Mouse (Mus musculus): ENCODE data around the gene Elobl. TPM values are rescaled to one million over a fixed set of nuclear protein-coding genes. Genes with fewer than 3 reads are reported as not detected.

Elobl gene
- polyA plus RNA-seq, 1 experiment from 2014 or later, result not detected

DNA sequence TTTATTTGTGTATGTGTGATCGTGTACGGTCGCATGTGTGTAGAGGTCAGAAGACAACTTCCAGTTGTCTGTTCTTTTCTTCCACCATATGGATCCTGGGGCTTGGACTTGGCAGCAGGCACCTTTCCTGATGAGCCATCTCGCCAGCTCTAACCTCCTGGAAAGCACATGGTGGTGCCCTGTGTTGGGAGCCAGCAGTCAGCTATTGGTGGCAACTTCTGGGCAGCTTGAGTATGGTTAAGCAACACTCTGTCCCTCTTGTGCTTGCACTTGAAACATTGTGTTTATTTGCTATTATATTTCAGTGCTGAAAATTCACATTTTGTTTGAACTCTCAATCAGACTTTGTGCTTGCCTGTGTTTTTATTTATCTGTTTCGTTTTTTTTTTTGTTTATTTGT, 22.2 kb upstream of the Elobl start:
- Histone ChIP-seq H3K36me3 (replicated peaks) (peaks cover 17% of the 10 kb centered on the region), H3K4me1 (replicated peaks) (peaks cover 6% of the 10 kb centered on the region; the same call in 1 of the 2 replicates), H3K27me3 (no peaks in the 10 kb centered on the region), H3K9me3 (replicated peaks) (no peaks in the 10 kb centered on the region), H3K4me2 (no peak overlapping the region), H3K4me3 (replicated peaks) (no peak overlapping the region), H3K9ac (no peak overlapping the region), H3K27ac (replicated peaks) (no peak overlapping the region)
- WGBS (ENCODE audit: insufficient replicate concordance), result 61% methylated on average over 5 of the region's 5 CpGs
- no peak for ATAC-seq (ENCODE audit: insufficient read depth)

DNA sequence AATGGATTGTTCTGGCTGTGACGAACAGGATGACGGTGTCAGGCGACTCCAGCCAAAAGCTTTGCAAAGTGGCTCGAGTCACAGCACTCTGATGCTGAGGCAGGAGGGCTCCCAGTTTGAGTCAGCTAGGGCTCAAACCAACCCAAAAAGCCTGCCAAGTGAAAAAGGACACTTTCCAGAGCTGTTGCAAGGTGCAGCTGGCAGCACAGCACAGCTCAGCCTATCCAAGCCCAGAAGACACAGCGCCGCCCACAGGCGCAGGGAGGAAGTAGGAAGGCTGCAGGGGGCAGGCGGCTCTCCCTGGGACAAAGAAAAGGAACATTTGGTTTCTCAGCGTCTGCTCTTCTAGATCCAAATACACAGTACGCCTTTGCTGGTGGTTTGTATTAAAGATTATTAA, 19.9 kb upstream of the Elobl start:
- Histone ChIP-seq H3K27ac (replicated peaks) (no peak overlapping the region), H3K9me3 (replicated peaks) (no peaks in the 10 kb centered on the region), H3K36me3 (replicated peaks) (peaks cover 17% of the 10 kb centered on the region), H3K27me3 (no peaks in the 10 kb centered on the region), H3K4me1 (replicated peaks) (peaks cover 13% of the 10 kb centered on the region), H3K4me3 (replicated peaks) (no peak overlapping the region), H3K4me2 (no peak overlapping the region), H3K9ac (no peak overlapping the region)
- no peak for ATAC-seq (ENCODE audit: insufficient read depth)
- 72% methylated on average over 10 of the region's 10 CpGs for WGBS (ENCODE audit: insufficient replicate concordance)

DNA sequence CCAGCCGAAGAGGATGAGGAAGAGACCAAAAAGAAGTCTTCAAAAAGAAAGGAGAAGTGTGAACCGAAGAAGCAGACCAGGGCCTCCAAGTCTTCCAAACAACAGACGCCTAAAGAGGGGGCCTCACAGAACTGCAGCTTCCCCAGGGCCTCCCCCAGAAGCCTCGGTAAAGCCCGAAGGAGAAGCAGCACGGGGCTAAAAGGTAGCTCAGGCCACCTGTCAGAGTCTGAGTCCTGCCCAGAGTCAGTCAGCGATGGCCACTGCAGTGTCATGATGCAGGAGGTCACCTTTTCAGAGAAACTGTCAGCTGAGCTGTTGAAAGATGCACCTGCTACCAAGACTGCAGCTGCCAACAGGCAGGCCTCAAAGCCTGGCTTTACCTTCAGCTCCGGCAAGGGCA, 14.6 kb upstream of the Elobl start:
- H3K36me3 ChIP-seq (replicated peaks), result peaks cover 14% of the 10 kb centered on the region
- no peaks in the 10 kb centered on the region for H3K9me3 ChIP-seq (replicated peaks)
- H3K4me3 ChIP-seq (replicated peaks), result no peak overlapping the region
- H3K27ac ChIP-seq (replicated peaks), result no peak overlapping the region
- 52% methylated on average over 8 of the region's 8 CpGs for WGBS (ENCODE audit: insufficient replicate concordance)
- H3K27me3 ChIP-seq, result no peaks in the 10 kb centered on the region
- no peak for ATAC-seq (ENCODE audit: insufficient read depth)
- H3K4me1 ChIP-seq (replicated peaks), result peaks cover 12% of the 10 kb centered on the region
- no peak overlapping the region for H3K4me2 ChIP-seq
- no peak overlapping the region for H3K9ac ChIP-seq

DNA sequence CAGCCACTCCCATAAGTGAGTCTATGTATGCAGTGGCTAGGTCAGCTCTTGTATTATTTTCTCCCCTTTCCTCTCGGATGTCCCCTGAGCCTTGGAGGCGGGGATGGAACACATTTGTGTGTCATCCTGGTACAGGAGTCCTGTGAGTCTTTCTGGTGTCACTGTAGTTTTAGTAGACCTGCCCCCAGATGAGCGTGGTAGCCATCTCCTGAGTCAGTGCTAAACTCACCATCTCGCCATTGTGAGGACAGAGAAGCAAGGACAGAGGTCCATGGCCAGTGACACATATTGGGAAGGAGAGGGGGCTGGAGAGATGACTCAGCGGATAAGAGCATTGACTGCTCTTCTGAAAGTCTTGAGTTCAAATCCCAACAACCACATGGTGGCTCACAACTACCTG, 10.5 kb upstream of the Elobl start:
- Histone ChIP-seq H3K4me2 (no peak overlapping the region), H3K4me3 (replicated peaks) (no peak overlapping the region), H3K9me3 (replicated peaks) (no peaks in the 10 kb centered on the region), H3K9ac (no peak overlapping the region), H3K4me1 (replicated peaks) (peaks cover 18% of the 10 kb centered on the region), H3K36me3 (replicated peaks) (peaks cover 3% of the 10 kb centered on the region; the same call in 1 of the 2 replicates), H3K27me3 (no peaks in the 10 kb centered on the region), H3K27ac (replicated peaks) (no peak overlapping the region)
- ATAC-seq (ENCODE audit: insufficient read depth), result no peak
- WGBS (ENCODE audit: insufficient replicate concordance), result 69% methylated on average over 5 of the region's 5 CpGs

DNA sequence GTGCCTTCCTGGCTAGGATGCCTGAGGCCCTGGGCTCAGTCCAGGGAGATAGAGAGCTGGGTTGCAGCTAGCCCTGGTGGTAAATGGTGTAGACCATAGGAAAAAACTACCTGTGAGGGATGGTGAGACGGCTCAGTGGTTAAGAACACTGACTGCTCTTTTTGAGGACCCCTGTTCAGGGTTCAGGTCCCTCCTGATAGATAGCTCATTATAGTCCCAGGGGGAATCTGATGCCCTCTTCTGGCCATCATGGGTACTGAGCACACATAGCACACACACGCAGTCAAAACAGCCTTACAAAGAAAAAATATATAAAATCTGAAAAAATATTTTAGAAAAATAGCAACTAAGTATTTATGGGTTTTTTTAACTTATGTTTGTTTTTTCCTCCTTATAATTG, 9.6 kb upstream of the Elobl start:
- Histone ChIP-seq H3K4me3 (replicated peaks) (no peak overlapping the region), H3K9ac (no peak overlapping the region), H3K4me2 (no peak overlapping the region), H3K9me3 (replicated peaks) (no peaks in the 10 kb centered on the region), H3K27ac (replicated peaks) (no peak overlapping the region), H3K4me1 (replicated peaks) (peaks cover 13% of the 10 kb centered on the region), H3K27me3 (no peaks in the 10 kb centered on the region), H3K36me3 (replicated peaks) (peaks cover under 1% of the 10 kb centered on the region; the same call in 1 of the 2 replicates)
- WGBS (ENCODE audit: insufficient replicate concordance), result 72% methylated on average over 2 of the region's 2 CpGs
- no peak for ATAC-seq (ENCODE audit: insufficient read depth)

DNA sequence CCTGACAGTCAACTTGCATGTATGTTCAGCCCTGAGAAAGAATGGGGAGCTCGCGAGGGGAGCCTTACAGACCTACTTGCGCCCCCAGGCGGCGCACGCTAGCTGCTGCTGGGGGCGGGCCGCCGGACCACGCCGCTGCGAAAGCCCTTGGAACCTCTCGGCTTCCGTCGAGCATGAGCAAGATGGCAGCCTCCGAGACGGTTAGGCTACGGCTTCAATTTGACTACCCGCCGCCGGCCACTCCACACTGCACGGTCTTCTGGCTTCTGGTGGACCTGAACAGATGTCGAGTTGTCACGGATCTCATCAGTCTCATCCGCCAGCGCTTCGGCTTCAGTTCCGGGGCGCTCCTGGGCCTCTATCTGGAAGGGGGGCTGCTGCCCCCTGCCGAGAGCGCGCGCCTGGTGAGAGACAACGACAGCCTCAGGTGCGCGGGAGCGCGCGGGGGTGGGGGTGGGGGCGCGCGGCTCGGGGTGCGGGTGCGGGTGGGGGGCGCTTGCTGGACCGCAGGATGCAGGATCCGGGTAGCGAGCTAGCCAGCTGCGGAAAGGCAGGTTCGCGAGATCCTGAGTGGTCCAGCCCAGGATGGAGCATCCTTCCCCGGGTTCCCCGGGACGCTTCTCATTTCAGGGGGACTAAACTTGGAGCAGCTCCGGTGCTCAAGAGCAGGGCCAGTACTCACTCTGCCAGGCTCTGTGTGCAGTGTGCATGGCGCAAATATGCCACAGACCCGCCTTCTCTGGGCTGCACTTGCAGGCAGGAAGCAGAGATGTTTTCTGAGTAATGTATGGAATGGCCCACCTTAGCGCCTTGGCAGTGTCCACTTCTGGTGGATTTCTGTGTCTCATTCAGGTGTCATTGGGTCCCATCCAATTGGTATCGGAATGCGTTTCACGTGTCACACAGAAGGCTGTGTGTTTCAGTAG, 7.3 kb upstream of the Elobl start:
- Histone ChIP-seq H3K4me1 (replicated peaks) (peaks cover 11% of the 10 kb centered on the region), H3K4me3 (replicated peaks) (peak overlapping the region; percentile 70)
- WGBS (ENCODE audit: insufficient replicate concordance), result 2% methylated on average over 62 of the region's 62 CpGs

DNA sequence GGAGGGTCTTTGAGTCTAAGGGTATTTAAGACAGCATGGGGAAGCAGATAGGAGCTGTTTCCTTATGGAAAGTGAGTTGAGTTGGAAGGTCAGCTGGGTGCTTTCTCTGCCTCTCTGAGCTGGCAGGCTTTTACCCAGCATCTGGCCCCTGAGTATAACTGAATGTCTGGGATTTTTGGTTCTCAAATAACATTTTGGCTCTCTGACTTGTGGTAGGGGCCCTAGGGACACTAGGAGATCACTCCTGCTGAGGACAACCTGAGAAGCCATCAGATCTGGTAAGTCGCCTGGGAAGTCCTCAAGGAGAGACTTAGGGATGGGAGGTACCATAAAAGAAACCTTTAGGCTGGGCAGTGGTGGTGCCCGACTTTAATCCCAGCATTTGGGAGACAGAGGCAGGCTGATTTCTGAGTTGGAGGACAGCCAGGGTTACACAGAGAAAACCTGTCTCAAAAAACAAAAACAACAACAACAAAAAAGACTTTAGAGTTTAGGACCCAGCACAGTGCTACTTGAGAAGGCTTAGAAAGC, 3.5 kb upstream of the Elobl start, which contains the start of gene Coil:
Gene Coil, plus strand, starts transcription at position 51 of the 531 bp plus-strand sequence.
- Histone ChIP-seq H3K27me3 (no peaks in the 10 kb centered on the region), H3K9me3 (replicated peaks) (no peaks in the 10 kb centered on the region), H3K4me3 (replicated peaks) (no peak within 1 kb of the TSS), H3K4me1 (replicated peaks) (peaks cover 11% of the 10 kb centered on the region), H3K36me3 (replicated peaks) (no peaks in the 10 kb centered on the region), H3K9ac (no peak within 1 kb of the TSS), H3K27ac (replicated peaks) (no peak within 1 kb of the TSS), H3K4me2 (no peak within 1 kb of the TSS)
- 19% methylated on average over 2 of the region's 2 CpGs for WGBS (ENCODE audit: insufficient replicate concordance)
- no peak for ATAC-seq (ENCODE audit: insufficient read depth)

More for the DNA sequence above, 7.3 kb upstream of the Elobl start:
- Histone ChIP-seq H3K27me3 (no peaks in the 10 kb centered on the region), H3K4me2 (peak overlapping the region; percentile 79), H3K36me3 (replicated peaks) (no peaks in the 10 kb centered on the region), H3K9me3 (replicated peaks) (no peaks in the 10 kb centered on the region), H3K27ac (replicated peaks) (0 out of 2 replicates have a peak overlapping the region, but pooled peaks have one; percentile 19), H3K9ac (peak overlapping the region; percentile 64)
- peak; percentile 78 for ATAC-seq (ENCODE audit: insufficient read depth)

DNA sequence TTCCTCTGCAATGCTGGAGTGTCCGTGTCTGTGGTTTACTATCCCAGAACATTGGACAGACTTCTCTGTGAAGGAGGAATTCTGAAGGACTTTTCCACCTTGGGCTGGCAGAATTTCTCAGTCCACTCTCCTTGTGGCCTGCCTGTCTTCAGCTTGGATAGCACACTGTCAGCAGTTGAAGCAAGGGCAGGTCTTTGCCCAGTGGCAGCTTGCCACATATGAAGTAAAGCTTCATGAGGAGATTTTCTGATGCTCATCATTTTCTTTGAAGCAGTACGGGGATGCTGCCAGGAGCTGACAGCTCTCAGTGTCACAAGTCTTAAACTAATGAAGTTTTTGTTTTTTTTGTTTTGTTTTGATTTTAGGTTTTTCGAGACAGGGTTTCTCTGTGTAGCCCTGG, 7.9 kb downstream of the Elobl start:
- 51% methylated on average over 3 of the region's 3 CpGs for WGBS (ENCODE audit: insufficient replicate concordance)
- Histone ChIP-seq H3K9me3 (replicated peaks) (no peaks in the 10 kb centered on the region), H3K9ac (no peak overlapping the region), H3K4me1 (replicated peaks) (peaks cover 18% of the 10 kb centered on the region), H3K27ac (replicated peaks) (no peak overlapping the region), H3K36me3 (replicated peaks) (no peaks in the 10 kb centered on the region), H3K27me3 (no peaks in the 10 kb centered on the region), H3K4me3 (replicated peaks) (no peak overlapping the region), H3K4me2 (no peak overlapping the region)
- no peak for ATAC-seq (ENCODE audit: insufficient read depth)

DNA sequence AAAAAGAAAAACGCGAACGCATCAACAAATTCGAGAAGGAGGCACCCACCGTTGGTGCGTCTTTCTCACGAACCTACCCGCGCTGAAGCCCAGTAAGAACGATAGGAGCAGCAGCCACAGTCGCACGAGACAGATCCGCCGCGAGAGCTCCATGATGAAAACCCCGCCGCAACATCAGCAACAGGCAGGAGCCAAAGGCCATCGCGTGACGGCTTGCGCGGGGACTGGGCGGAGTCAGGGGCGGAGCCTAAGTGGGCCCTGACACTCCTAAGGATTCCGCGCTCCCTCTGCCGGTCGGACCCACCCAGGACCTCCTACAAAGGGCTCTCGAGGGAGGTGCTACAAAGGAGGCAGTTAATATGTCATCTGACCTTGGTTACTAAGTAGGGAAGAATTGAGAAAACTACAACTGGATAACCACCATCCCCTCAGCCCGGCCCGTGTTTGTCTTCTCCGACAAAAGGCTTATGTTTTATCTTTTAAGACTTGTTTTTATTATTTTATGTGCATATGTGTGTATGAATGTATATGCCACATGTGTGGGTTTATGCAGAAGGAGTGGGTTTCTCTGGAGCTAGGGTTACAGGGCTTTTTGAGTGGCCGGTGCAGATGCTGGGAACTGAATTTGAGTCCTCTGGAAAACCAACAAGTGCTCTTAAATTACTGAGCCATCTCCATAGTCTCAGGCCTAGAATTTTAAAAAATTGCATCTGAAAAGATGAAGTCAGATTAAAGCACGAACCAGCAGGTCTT, 11.3 kb downstream of the Elobl start, which contains the start of gene Scpep1:
Gene Scpep1, minus strand, starts transcription at position 249 of the 753 bp plus-strand sequence.
- 4% methylated on average over 34 of the region's 34 CpGs for WGBS (ENCODE audit: insufficient replicate concordance)
- H3K27me3 ChIP-seq, result no peaks in the 10 kb centered on the region
- H3K27ac ChIP-seq (replicated peaks), result peak within 1 kb of the TSS; percentile 25; the same call in 1 of the 2 replicates
- peak within 1 kb of the TSS; percentile 57 for H3K4me3 ChIP-seq (replicated peaks)
- H3K9ac ChIP-seq, result peak within 1 kb of the TSS; percentile 22; the same call in 1 of the 2 replicates
- ATAC-seq (ENCODE audit: insufficient read depth), result peak; percentile 91
- no peaks in the 10 kb centered on the region for H3K9me3 ChIP-seq (replicated peaks)
- peak within 1 kb of the TSS; percentile 69 for H3K4me2 ChIP-seq
- peaks cover 31% of the 10 kb centered on the region for H3K4me1 ChIP-seq (replicated peaks)
- H3K36me3 ChIP-seq (replicated peaks), result no peaks in the 10 kb centered on the region

DNA sequence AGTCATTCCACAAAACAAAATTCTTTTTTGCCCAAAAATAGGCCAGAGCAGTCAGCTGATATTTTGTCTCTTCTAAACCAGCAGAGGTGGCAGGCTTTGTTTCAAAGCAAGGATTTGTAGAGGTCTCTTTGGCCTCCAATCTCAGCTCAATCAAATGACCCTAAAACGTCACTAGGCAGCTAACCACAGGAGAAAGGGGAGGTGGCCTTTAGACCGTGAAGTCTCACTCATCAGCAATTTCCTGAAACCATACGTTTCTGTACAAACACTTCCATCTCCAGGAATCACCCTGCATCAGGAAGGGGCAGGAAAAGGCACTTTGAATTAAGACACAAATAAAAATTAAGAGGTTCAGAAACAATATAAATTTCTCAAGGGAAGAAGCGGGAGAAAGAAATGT, 11.9 kb downstream of the Elobl start:
- under 1% methylated on average over 4 of the region's 4 CpGs for WGBS (ENCODE audit: insufficient replicate concordance)
- peak overlapping the region; percentile 57 for H3K4me3 ChIP-seq (replicated peaks)
- peak overlapping the region; percentile 25; the same call in 1 of the 2 replicates for H3K27ac ChIP-seq (replicated peaks)
- H3K9ac ChIP-seq, result peak overlapping the region; percentile 22; the same call in 1 of the 2 replicates
- no peaks in the 10 kb centered on the region for H3K9me3 ChIP-seq (replicated peaks)
- peak; percentile 56 for ATAC-seq (ENCODE audit: insufficient read depth)
- H3K36me3 ChIP-seq (replicated peaks), result no peaks in the 10 kb centered on the region
- peaks cover 37% of the 10 kb centered on the region for H3K4me1 ChIP-seq (replicated peaks)
- no peaks in the 10 kb centered on the region for H3K27me3 ChIP-seq
- H3K4me2 ChIP-seq, result peak overlapping the region; percentile 69
